Mouse (Mus musculus) lung, adult 2 months (tissue): Measurements from ENCODE around the gene Axin1.

Source experiments
- CTCF ChIP-seq: fragments of 200-500 bp; IDR thresholded peaks from 2 replicates; pipeline ENCODE4 v1.5.1; 2011; ENCODE audit warnings: mild to moderate bottlenecking, low read length, control low read depth; ENCODE audit not compliant: insufficient read depth
- POLR2A ChIP-seq: fragments of 200-500 bp; IDR thresholded peaks from 2 replicates; pipeline ENCODE4 v1.6.1; 2011; ENCODE audit warnings: low read depth, mild to moderate bottlenecking, control low read depth, low read length, borderline replicate concordance; ENCODE audit errors: extremely low read depth

- TF ChIP-seq CTCF (no peak), POLR2A (no peak)
These were observed 83.0 kb downstream of the Axin1 start for GRCm38 (mm10) chr17:26221508-26221907.
